Mouse (Mus musculus) neutrophil, adult 5-6 weeks (primary cell): ENCODE data around the gene 1700025G04Rik. TPM values are rescaled to one million over a fixed set of nuclear protein-coding genes. Genes with fewer than 3 reads are reported as not detected.

ENCODE experiments used
- ATAC-seq: fragments of 151-379, 151-347 bp; 2 replicates; pipeline ENCODE4 v1.8.0; 2017; ENCODE audit warnings: mild to moderate bottlenecking, moderate TSS enrichment; ENCODE audit not compliant: insufficient number of reproducible peaks, poor library complexity, low FRiP score, severe bottlenecking; ENCODE audit errors: extremely low read depth
- total RNA-seq: library from RNA; stranded (forward); fragments of 200-1000 nt; gene quantifications from 2 replicates; pipeline ENCODE4 v1.2.3, GENCODE M21; 2017

The 1700025G04Rik gene
- total RNA-seq, 1 experiment from 2014 or later: 4.4 TPM

DNA sequence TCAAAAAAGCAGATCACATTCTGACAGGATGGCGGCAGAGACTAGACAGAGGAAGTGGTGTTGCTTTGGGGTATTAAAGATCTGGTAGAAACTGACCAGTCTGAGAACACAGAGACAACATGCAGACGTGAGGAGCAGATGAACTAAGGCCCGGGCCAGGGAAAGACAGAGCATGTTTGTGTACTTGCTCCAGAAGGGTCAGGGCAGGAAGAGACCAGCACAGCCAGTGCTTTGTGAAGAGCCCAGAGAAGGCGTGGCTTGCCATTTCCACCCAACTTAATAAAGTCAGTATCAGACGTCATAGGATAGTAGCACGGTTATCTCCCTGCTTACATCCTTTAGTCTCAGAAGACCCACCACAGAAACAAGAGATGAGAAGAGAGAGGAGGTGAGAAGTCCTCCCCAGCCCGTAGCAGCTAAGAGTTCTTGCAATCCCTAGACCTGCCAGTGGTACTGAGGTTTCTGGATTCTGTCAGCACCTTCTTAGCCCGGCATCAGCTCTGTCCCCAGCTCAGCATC, 81.4 kb downstream of the 1700025G04Rik start:
- ATAC-seq: 0 out of 2 replicates have a peak, but pooled peaks have one; percentile 20

DNA sequence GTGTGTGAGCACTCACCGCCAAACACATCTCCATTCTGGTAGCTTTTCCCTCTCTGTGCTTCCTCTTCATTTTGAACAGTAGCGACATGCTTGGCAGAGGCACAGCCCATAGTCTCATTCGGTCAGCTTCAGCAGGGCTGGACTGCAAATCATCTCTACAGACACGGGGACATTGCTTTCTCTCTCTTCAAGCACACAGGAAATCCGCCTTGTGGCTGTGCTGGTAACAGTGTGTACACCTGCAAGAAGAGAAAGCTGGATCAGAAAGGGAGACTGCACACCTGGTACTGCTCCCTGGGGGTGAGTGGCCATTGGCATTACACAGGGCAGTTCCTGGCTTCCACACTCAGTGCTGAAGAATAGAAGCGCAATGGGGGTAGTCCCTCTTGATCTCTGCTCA, 83.4 kb downstream of the 1700025G04Rik start:
- ATAC-seq: no peak

DNA sequence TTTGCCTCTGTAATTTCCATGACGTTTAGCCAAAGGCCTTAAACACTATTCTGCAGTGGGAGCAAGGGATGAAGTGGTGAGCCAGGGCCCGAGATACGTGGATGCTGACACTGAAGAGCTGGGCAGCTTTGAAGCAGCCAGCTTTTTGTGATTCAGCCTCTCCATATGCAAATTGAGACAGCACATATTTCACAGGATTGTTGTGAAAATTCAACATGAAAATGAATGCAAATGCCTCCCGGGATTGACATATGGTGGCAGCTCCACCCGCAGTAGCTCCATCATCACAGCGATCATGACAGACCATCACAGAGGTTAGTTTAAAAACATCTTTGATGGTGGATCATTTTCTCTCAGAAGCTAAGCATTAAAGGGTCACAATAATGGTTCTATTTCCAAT, 85.4 kb downstream of the 1700025G04Rik start:
- no peak for ATAC-seq

DNA sequence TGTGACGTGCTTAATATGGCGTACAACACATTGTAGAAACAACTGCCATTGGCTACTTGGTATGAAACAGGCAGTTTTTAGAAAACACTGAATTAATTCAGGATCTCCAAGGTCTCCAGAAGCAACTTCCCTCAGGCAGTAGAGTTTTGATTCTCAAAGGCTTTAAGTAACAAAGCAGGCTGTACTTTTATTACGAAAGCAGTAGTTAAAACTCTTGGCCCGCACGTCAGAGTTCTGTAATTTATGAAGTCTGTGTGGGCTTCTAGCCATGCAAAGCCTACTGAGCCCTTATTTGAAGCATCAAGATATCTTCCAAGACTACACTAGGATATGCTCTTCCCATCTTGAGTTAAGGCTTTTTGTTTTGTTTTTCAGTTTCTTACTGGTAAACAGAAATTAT, 89.5 kb downstream of the 1700025G04Rik start:
- ATAC-seq: no peak

DNA sequence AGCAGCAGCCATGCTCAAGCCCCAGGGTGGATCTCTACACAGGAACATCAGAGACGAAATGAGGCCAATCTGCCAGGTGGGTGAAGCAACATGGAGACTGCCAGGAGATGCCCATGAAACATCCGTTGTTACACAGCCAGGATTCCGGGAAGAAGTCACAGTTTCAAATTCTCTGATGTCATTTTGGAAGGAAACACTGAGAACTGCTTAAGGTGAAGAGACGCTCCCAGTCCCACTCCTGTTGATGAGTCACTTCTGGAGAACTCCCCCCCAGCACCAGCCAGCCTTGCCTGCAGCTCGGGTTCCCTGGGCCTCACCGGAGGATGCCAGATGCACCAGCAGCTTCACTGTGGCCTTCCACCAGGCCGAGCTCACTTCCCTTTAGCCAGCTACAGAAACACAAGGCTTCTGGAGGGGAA, 90.5 kb downstream of the 1700025G04Rik start:
- ATAC-seq: no peak

DNA sequence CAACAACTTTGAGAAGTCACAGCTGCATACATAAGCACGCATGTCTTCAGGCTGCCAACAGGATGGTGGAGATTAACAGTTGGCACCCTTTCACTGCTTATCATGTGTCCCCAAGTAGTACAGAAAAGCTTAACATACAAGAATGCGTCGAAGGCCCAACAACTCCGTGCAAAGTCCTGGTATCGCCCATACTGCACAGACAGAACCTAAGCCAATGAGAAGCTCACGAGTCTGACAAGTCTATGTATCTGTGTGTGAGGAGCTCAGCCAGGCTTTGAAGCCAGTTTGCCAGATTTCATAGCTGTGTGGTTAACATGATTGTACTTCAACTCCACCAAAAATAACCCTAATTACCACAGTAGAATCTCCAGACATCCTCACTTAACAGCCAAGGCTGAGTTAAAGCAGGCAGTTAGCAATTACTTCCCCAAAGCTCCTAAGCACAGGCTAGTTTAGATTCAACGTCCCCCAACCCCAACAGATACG, 91.2 kb downstream of the 1700025G04Rik start:
- ATAC-seq: no peak

DNA sequence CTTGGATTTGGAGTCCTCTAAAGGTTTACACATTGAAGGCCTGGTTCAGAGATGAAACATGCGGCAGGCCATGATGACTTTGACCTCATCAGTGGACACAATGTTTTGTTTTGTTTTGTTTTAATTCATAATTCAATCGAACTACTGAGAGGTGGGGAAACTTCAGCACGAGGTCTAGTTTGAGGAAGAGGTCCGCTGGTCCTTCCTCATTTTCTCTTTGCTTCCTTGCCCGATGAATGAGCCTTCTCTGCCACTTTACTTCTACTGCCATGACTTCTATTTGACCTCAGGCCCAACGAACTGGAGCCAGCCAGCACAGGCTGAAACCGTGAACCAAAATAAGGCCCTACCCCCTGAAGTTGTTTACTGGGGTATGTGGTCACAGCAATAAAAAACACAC, 92.3 kb downstream of the 1700025G04Rik start:
- peak; percentile 73 for ATAC-seq

DNA sequence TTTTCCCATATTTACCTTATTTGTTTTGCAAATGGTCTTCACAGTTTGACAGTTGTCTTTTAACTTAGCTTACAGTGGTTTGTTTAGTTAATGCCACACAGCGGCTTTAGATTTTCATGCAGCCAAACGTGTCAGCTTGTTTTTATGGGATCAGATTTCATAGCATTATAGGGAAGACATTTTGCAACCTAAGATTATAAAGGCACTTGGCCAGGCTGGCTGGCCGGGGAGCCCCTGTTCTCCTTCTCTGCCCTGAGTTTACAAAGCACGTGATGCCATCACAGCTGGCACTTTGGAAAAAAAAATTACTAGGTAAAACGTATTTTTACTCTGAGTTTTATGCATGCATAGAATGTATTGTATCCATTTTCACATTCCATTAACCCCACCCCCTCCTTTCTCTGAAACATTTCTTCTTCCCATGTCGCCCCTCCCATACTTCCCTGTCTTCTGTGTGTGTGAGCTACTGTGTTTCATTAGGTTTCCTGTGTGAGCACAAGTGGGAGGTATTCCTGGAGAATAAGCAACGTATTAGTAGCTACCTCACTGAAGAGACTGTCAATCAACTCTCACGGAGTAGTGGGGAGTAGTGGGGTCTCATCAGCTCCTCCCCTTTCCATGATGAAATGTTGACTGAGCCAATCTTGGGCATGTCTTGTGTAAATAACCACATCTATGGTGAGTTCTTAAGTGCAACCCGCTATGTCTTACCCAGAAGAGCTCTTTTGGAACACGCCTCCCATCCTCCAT, 93.8 kb downstream of the 1700025G04Rik start:
- ATAC-seq: no peak

DNA sequence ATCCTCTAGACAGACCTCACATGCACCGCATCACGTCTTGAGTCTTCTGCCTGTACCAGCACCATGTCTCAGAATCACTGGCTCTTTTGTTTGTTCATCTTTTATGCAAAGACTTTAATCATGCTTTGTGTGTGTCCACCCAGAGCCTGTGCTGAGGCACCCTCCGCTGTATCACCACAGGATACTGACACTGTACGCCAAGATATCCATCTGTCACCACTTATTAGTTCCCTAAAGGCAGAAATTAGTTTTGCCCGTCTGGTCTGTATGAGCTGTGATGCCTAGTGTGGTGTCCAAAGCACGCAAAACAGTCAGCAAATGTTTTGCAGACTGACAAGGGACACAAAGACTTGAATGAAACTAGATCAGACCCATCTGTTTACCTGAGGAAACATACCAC, 95.7 kb downstream of the 1700025G04Rik start:
- ATAC-seq: no peak

DNA sequence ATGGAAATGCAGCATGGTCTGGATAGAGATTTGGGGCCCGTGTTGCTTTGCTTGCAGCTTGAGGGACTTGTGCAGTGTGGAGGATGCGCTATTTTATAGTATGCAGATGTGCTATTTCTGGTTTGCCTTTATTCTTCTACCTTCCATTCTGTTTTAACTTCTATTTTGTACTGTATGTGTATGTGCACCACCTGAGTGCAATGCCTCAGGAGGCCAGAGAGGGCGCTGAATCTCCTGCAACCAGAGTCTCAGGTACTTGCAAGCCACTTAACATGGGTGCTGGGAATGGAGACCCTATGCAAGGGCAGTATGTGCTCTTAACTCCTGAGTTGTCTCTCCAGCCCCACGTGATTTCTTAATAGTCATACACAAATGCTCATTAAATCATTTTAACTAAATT, 98.4 kb downstream of the 1700025G04Rik start:
- no peak for ATAC-seq

DNA sequence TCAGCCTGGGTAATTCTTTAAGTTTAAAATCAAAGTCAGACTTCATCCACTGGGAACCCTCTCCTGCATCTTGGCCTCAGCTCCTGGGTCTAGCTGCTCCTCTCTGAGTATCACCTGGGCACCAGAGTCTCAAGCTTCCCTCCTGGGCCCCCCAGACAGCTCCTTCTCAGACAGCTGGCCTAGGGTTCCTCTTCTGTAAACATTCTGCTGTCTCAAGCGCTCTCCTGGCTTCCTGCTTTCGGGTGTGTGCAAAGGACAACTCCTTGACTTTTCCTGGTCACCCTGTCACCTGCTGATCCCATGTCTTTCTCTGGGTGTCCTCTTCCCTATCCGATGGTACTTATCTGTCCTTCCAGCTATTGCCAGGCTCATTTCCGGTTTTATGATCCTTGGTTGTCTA, 99.3 kb downstream of the 1700025G04Rik start:
- no peak for ATAC-seq

DNA sequence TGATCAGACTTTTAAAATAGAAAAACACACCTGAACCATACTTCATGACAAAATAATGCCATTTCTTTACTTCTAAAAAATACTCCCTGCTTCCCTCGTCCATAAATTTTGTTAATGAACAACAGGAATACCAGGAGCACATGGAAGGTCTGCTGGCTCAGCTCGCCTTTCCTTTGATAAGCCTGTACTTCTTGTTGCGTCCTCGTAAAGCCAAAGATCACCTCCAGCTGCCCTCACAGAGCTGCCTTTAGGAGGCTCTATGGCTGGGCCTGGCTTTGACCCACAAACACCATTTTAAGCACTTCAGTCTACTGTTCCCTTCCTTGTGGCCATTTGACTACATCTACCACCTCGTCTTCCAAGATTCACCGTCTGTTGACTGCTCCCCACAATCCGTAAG, 101.2 kb downstream of the 1700025G04Rik start:
- no peak for ATAC-seq

DNA sequence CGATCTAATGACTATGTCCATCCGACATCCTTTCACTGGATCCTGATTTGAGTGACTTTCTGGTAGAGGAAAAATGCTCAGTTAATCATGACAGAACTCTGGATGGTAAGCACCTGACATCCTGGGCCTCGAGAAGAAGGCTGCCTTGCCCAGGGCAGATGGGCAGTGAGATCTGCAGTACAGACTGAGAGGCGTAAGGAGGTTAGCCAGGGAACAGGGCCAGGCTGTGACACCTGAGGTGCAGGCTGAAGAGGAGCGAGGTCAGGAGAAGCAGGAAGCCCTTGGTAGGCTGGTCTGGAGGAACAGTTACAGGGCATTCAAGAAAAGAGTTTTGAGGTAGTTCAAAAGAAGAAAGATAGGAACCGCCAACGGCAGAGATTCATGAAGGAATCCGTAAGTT, 101.9 kb downstream of the 1700025G04Rik start:
- ATAC-seq: no peak

DNA sequence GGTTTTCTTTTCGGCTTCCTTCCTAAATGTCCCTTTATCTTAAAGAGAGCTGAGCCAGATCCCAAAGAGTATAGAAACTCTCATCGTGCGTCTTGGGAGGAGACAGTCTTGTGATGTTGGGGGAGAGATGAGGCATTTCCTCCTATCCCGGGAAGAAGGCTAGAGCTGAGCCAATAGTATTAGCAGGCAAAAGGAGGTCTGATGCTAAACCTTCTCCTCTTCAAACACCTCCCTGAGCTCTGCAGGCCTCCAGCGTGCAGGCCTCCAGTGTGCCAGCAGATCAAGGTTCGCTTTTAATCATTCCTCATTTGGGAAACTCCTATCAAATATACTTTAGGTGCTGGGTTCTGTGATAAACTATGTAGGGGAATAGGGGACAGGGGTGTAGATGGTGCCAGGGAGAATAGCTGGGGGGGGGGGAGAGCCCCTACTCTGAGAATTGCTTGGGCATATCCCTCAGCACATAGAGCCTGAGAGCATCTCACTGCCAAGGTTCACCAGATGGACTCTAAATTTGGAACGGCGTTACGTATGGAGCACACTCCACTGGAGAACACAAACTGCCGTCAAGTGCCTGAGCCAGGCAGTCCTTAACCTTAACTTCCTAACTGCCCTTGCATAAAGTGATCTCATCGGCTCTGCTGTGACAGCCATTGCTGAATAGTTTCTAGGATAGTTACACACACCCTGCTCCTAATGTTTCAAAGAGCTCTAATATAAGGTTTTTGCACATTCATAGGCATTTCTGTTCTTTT, 103.7 kb downstream of the 1700025G04Rik start:
- no peak for ATAC-seq

DNA sequence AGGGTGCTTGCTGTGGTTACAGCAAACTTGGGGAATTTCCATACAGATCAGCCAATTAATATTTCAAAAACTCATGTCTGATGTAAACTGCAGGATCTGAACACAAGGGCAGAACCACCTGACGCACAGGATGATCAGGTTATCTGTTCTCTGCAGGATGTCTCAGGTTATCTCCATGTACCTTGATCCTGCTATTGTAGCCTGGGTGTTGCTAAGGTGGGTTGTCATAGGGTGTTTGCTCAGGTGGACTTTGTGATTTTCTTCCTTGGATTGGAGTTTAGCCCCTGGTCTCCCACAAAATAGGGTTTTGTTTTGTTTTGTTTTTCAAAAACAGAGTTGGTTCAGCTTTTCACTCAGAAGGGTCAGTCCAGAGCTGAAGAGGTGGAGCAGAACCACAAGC, 104.9 kb downstream of the 1700025G04Rik start:
- no peak for ATAC-seq

DNA sequence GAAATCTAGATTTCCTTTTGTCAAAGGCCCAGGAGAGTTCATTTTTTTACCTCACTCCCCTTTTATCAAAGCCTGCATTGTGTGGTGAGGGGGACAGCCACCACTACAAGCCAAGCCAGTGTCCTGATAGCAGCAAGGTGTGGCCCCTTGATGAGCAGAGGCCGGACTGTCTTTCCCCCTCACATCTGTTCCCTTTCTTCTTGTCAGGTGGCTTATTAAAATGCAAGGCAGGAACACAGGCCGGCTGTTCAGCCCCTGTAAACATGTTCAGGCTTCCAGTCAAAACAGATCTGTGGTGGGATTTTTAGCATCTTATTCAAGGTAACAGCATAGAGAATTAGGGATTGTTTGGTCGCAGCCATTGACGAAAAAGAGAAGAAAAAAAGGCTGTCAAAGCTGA, 105.9 kb downstream of the 1700025G04Rik start:
- no peak for ATAC-seq

DNA sequence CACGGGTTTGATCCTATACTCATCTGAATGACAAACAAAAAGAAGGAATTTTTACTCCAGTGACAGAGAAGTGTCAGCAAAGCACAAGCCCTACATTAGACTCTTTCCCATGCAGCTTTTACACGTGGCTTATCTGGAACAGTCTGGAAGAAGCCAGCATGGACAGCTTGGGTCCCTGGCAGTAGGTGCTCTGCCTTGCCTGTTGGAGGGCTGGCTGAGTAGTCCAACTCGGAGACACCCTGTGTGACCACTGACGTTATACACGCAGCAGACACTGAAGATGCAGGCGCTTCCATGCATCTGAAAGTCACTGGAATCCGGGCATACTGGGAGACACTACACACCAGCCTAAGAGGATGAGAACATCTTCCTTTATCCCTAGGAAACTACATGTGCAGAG, 109.4 kb downstream of the 1700025G04Rik start:
- no peak for ATAC-seq

DNA sequence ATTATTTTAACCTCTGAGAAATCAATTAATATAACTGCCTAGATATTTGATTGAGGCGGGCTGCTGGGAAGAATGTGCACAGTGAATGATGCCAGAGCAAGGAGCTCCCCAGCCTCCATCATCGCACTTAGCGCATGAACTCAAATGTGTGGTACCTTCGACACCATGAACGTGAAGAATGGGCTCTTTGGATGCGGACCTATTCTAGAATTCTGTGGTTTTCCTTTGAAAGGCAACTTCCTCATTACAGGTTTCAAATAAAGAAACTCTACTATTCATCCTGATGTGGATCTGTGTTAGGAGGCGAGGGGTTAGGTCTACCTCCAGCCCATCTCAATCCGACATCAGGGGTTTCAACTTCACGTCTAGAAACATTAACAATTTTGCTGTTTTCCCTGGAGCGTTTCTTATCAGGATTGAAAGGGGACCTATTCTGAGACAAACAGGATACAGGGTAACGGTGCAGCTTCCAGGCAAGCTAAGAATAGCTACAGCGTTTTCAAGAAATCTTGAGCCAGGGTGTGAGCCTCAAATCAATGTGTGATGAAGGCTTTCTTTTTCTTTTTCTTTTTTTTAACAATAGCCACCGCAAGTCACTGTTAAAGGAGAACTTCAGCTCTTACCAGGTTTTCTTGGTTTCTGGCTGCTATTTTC, 110.0 kb downstream of the 1700025G04Rik start:
- ATAC-seq: no peak

DNA sequence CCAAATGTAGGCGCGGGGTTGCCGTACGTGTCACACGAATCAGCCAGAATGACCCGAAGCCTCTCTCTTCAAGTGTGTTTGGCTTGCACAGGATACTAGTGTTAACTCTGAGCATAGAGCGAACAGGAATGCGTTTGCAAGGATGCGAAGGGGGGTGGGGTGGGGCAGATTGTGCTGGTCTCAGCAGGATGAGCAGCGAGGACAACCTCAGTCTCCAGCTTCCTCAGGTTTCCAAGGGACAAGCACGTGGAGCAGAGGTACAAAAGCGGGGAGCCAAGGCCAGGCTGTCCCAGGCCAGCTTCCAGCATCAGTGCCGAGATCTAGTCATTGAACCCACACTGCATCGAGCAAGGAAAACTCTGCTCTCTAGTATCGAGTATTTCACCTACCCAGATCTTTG, 111.2 kb downstream of the 1700025G04Rik start:
- ATAC-seq: no peak

DNA sequence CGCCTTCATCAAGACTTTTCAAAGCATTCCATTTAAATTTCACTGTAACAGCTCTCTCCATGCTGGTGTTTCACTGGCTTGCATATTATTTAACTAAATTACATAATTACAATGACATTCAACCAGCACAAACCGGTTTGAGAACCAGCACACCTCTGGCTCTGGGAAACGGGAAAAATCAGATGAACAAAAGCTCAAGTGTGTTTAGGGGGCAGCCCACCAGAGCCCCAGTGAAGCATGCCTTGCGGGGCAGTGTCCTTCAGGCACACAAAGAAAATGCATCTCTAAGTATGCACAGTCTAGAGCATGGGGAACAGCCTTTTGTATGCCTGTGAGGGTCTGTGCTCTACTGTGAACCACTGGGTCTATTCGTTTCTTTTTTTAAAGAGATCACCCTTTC, 112.3 kb downstream of the 1700025G04Rik start:
- no peak for ATAC-seq
